Mouse (Mus musculus) bone marrow macrophage, adult 2 months (primary cell): ENCODE measurements at regions not wholly inside any gene's neighbourhood (a gene's known extent, or its start where the extent isn't known, plus 50 kb on each side); places are given as distances from the start of the nearest gene placed in this dataset.

Experiments used
- H3K27ac ChIP-seq: 2 replicates; pipeline ENCODE4 v1.5.1; 2012; ENCODE audit warnings: low read depth, low read length; ENCODE audit not compliant: insufficient read depth
- H3K4me1 ChIP-seq: 2 replicates; pipeline ENCODE4 v1.6.1; 2012; ENCODE audit warnings: low read length; ENCODE audit not compliant: control insufficient read depth, insufficient read depth
- H3K4me3 ChIP-seq: 2 replicates; pipeline ENCODE4 v1.5.1; 2012; ENCODE audit warnings: mild to moderate bottlenecking, low read length, moderate library complexity; ENCODE audit not compliant: insufficient read depth
- CTCF ChIP-seq: IDR thresholded peaks from 2 replicates; pipeline ENCODE4 v1.5.1; 2012; ENCODE audit warnings: low read depth, mild to moderate bottlenecking, low read length, moderate library complexity
- POLR2A ChIP-seq: IDR thresholded peaks from 2 replicates; pipeline ENCODE4 v1.6.1; 2012; ENCODE audit warnings: mild to moderate bottlenecking, low read depth, low read length, borderline replicate concordance

DNA sequence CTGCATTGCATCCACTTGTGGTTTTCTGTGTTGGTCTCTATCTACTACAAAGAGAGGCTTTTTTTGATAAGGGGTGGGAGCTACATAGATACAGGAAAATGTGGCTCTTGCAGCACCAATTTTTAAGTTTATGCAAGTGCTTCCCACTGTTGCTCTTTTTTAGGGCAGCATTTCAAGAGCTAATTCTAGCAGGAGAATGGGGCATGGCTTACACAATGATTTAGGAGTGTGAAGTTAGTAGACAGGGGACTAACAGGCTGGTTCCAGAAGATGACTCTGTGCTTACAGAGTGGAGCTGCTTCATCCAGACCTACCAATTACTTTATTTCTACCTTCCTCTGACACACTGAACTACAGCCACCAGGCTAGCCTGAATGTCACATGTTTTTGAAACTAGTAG lies 125.9 kb upstream of the Nxpe4 start:
- no peak for TF ChIP-seq CTCF
- no peak for TF ChIP-seq POLR2A
- H3K4me3 ChIP-seq, result no peak overlapping the region
- H3K4me1 ChIP-seq, result no peaks in the 10 kb centered on the region
- H3K27ac ChIP-seq, result no peak overlapping the region

DNA sequence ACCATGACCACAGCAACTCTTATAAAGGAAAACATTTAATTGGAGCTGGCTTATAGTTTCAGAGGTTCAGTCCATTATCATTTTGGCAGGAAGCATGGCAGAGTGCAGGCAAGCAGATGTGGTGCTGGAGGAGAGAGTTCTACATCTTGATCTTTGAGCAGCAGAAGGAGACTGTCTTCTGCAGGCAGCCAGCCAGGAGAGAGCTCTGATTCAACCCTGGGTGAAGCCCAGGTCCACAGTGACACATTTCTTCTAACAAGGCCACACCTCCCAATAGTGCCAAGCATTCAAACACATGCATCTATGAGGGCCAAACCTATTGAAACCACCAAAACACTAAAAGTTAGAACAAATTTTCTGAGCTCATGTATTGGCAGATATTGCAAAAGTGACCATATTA lies 117.0 kb upstream of the Nxpe4 start:
- TF ChIP-seq CTCF, result no peak
- no peak for TF ChIP-seq POLR2A
- Histone ChIP-seq H3K4me3 (no peak overlapping the region), H3K27ac (no peak overlapping the region), H3K4me1 (no peaks in the 10 kb centered on the region)

DNA sequence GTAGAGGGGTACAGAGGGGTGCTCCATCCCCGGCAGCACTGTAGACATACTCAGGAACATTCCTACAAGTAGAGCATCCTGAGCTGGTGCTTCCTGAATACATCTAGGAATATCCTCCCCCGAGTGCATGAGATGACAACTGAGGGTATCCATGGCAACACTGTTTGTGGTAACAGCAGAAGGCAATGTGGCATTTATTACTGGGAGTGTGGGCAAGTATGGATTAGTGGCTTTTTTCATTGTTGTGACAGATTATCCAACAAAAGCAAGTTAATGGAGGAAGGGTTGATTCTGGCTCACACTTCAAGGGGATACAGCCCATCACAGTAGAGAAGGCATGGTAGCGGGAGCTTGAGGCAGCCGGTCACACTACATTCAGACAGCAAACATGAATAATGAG lies 114.0 kb upstream of the Nxpe4 start:
- H3K27ac ChIP-seq, result no peak overlapping the region
- no peaks in the 10 kb centered on the region for H3K4me1 ChIP-seq
- no peak overlapping the region for H3K4me3 ChIP-seq
- TF ChIP-seq CTCF (no peak), POLR2A (no peak)

DNA sequence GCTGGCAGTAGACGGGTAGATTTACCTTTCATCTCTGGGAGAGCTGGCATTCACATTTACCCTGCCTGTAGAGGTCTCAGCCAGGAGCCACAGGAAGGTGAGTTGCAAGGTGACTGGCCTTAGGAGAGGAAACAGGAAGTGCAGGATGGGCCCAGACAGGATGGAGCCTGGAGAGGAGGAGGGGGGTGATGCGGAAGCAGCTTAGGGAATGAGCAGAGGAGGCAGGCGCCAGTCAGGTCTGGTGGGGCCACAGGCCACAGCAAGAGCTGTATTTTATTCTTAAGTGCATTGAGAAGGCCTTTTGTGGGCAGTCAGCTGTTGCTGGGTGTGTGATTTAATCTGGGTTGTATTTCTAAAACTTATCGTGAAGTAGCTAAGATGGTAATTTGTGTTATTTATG lies 108.2 kb upstream of the Nxpe4 start:
- H3K4me3 ChIP-seq, result no peak overlapping the region

DNA sequence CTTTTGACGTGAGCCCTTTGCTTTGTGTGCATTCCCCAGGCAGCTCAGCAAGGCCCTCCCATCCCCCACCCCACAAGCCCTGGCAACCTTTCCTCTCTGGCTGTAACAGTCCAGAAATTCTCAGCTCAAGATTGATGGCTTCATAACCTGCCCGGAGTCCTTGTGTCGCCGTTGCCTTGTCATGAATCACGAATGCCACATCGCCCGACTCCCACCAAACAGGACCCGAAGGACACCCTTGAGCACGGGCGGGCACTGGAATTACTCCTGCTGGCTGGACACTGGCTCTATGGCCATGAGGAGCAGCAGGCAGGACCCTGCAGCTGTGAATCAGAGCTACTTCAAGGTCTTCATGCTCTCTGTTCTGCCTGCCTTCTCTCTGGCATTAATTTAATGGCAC lies 106.6 kb upstream of the Nxpe4 start:
- Histone ChIP-seq H3K4me3 (no peak overlapping the region), H3K4me1 (no peaks in the 10 kb centered on the region), H3K27ac (no peak overlapping the region)
- no peak for TF ChIP-seq CTCF
- TF ChIP-seq POLR2A, result no peak

More for the DNA sequence above, 108.2 kb upstream of the Nxpe4 start:
- no peaks in the 10 kb centered on the region for H3K4me1 ChIP-seq
- TF ChIP-seq POLR2A (no peak), CTCF (no peak)
- no peak overlapping the region for H3K27ac ChIP-seq

DNA sequence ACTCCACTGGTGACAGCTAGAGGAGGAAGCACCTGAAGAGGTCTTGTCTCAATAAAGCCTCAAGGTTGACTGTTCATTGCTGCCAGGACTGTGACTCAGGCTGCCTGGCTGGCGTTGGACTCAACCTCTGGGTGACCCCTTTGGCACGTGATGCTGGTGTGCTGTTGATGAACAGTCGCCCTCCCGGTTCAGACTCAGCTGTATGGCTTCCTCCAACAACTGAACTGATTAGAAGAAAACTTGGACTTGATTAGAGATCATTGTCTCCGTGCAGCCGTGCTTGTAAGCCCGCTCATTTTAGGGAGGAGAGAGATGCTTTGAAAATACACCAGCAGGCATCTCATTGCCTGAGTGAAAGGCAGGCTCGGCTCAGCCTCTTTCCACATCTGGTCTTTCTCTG lies 103.2 kb upstream of the Nxpe4 start:
- Histone ChIP-seq H3K4me3 (no peak overlapping the region), H3K27ac (no peak overlapping the region), H3K4me1 (no peaks in the 10 kb centered on the region)
- TF ChIP-seq POLR2A, result no peak
- no peak for TF ChIP-seq CTCF

DNA sequence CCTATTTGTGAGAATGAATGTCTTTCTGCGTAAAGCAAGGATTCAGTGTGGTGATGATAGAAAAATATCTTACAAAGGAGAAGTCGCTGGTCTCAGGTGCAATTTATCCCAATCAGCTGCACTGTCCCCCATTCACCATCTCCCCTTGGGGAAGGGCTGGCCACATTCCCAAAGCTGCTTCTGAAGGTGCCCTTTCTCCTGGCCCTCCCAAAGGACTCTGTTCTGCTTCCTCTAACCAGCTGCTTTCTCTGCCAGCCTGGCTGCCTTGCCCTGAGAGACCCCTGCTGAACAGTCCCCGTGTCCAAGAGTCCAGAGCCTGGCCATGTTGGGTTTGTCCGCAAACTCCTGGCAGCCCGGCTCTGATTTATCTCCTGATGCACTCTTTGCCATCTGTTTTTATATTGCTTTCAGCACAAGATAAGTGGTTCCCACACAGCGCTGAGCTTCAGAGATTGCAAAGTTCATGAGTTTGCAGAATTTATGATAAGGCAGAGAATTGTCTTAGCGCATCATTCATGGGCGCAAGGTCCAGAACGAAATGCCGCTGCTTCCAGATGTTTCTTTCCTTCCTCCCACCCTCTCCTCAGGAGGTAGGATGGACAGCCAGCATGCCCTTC lies 102.2 kb upstream of the Nxpe4 start:
- Histone ChIP-seq H3K4me3 (no peak overlapping the region), H3K4me1 (no peaks in the 10 kb centered on the region), H3K27ac (no peak overlapping the region)
- no peak for TF ChIP-seq POLR2A
- no peak for TF ChIP-seq CTCF

DNA sequence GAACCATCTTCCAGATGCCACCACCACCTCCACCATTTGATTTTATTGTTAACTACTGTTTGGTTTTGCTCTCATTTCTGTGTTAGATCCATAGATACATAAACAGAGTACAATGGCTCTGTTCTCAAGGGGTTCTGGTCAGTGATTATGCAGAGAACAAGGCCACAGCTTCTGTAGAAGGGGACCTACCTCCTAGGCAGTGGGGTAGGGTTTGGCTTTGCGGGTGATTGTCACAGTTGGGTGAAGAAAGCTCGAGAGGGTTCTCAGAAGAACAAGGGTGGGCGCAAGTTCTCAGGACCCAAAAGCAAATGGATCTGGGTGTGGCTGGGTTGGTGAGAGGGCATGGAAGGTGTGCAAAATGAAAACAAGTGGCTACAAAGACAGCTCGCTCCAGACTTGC lies 100.8 kb upstream of the Nxpe4 start:
- TF ChIP-seq POLR2A (no peak), CTCF (no peak)
- H3K4me1 ChIP-seq, result no peaks in the 10 kb centered on the region

DNA sequence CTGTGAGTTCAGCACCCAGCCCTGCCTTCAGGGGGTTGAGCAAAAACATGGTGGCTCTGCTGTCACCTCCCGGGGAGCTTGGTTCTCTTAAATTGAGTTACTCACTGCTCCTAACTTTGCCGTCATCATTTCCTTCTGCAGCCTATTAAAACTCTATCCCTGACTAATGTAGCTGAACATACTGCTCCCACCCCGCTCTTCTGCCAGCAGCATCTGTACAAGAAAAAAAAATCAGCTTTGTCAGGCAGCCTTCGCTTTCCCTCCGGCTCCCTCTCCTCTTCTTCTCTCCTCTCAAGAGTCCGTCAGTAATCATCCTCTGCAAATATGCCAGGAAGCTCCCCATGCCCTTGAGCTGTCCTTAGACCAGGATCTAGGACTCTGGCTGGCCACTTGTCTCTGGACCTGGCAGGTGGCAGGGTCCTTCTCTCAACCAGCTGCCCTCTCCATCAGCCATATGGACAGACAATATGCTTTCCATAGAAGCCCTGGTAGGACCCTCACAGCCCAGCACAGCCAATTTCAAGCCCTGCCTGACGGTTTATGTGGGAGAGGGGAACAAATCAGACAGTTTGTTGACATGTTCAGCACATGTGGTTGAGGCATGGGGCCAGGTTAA lies 95.0 kb upstream of the Nxpe4 start:
- no peak for TF ChIP-seq POLR2A
- TF ChIP-seq CTCF, result no peak
- H3K27ac ChIP-seq, result no peak overlapping the region
- no peaks in the 10 kb centered on the region for H3K4me1 ChIP-seq
- no peak overlapping the region for H3K4me3 ChIP-seq

More for the DNA sequence above, 100.8 kb upstream of the Nxpe4 start:
- Histone ChIP-seq H3K4me3 (no peak overlapping the region), H3K27ac (no peak overlapping the region)

DNA sequence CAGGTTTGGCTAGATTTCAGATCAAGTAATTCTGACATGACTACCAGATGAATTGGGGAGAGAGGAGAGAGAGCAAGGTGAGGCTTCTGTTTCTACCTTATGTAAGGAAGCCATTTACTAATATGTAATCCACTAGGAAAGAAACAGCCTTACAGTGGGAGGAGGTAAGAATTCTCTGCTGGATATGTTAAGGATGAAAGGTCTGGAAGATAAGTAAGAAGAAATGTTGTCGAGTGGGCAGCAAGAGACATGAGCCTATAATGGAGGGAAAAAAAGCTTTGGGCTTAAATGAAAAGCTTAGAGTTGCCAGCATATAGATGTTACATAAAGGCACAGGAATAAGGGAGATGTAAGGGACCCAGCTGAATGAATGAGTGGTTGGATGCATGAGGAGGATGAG lies 89.2 kb upstream of the Nxpe4 start:
- Histone ChIP-seq H3K4me1 (no peaks in the 10 kb centered on the region), H3K27ac (no peak overlapping the region), H3K4me3 (no peak overlapping the region)
- TF ChIP-seq POLR2A, result no peak
- no peak for TF ChIP-seq CTCF
